Mouse (Mus musculus) c-Kit-negative CD71-positive TER-119-positive erythroid progenitor cells, embryonic 14.5 days (primary cell): ENCODE measurements around the gene Ern1.

Source experiments
- DNase-seq: peaks from one replicate; pipeline ENCODE4 v3.0.0-alpha.2; 2013; ENCODE audit warnings: low read depth, low spot score

The Ern1 gene

GRCm38 (mm10) chr11:106487733-106488115 is at the start of gene Ern1:
Ern1 (minus strand) TSS chr11:106487852.
- peak; percentile 87 for DNase-seq

GRCm38 (mm10) chr11:106536253-106536912 is 48.7 kb upstream of the Ern1 start:
- no peak for DNase-seq

GRCm38 (mm10) chr11:106535660-106536252 is 48.1 kb upstream of the Ern1 start:
- DNase-seq, result no peak

- no peak for DNase-seq
Measured at GRCm38 (mm10) chr11:106532248-106532790, 44.7 kb upstream of the Ern1 start.

- DNase-seq, result no peak
Measured at GRCm38 (mm10) chr11:106529786-106530185, 42.1 kb upstream of the Ern1 start.

- no peak for DNase-seq
Measured at GRCm38 (mm10) chr11:106529113-106529512, 41.5 kb upstream of the Ern1 start.

GRCm38 (mm10) chr11:106527926-106528325 is 40.3 kb upstream of the Ern1 start:
- DNase-seq, result no peak

GRCm38 (mm10) chr11:106527147-106527821 is 39.6 kb upstream of the Ern1 start:
- no peak for DNase-seq

GRCm38 (mm10) chr11:106522538-106522937 is 34.9 kb upstream of the Ern1 start:
- DNase-seq, result no peak

GRCm38 (mm10) chr11:106521612-106522011 is 34.0 kb upstream of the Ern1 start:
- no peak for DNase-seq

GRCm38 (mm10) chr11:106520404-106520803 is 32.8 kb upstream of the Ern1 start:
- DNase-seq, result no peak

GRCm38 (mm10) chr11:106519519-106519918 is 31.9 kb upstream of the Ern1 start:
- no peak for DNase-seq

- DNase-seq, result no peak
Measured at GRCm38 (mm10) chr11:106518391-106518790, 30.7 kb upstream of the Ern1 start.

GRCm38 (mm10) chr11:106515079-106515745 is 27.6 kb upstream of the Ern1 start:
- no peak for DNase-seq

- no peak for DNase-seq
Measured at GRCm38 (mm10) chr11:106514446-106514845, 26.8 kb upstream of the Ern1 start.

GRCm38 (mm10) chr11:106513166-106513565 is 25.5 kb upstream of the Ern1 start:
- no peak for DNase-seq

- no peak for DNase-seq
Measured at GRCm38 (mm10) chr11:106512006-106512390, 24.3 kb upstream of the Ern1 start.

- no peak for DNase-seq
Measured at GRCm38 (mm10) chr11:106511236-106512005, 23.8 kb upstream of the Ern1 start.

- DNase-seq, result no peak
Measured at GRCm38 (mm10) chr11:106507638-106508037, 20.0 kb upstream of the Ern1 start.

- DNase-seq, result no peak
Measured at GRCm38 (mm10) chr11:106506211-106506610, 18.6 kb upstream of the Ern1 start.

- no peak for DNase-seq
Measured at GRCm38 (mm10) chr11:106504129-106504528, 16.5 kb upstream of the Ern1 start.

- no peak for DNase-seq
Measured at GRCm38 (mm10) chr11:106503425-106503717, 15.7 kb upstream of the Ern1 start.
